Mouse (Mus musculus) kidney, embryonic 15.5 days (tissue): Measurements from ENCODE around the gene Rpl28. TPM values are rescaled to one million over a fixed set of nuclear protein-coding genes. Genes with fewer than 3 reads are reported as not detected.
"Not testable (repeated sequence)": the region's sequence is repeated elsewhere in the genome, so short reads cannot be mapped to it uniquely, and the experiment has no call there.

Experiments used
- ATAC-seq: fragments of 200-750 bp; cut with Nextera tagmentation; replicated peaks from 2 replicates; pipeline ENCODE4 v1.8.0; 2017; ENCODE audit warnings: moderate TSS enrichment; ENCODE audit not compliant: low FRiP score
- H3K27ac ChIP-seq: fragments of 300-500 bp; sonication (generic); 2 replicates; pipeline ENCODE4 v1.5.1; 2015; ENCODE audit warnings: mild to moderate bottlenecking, inconsistent platforms
- H3K27me3 ChIP-seq: fragments of 300-500 bp; sonication (generic); 2 replicates; pipeline ENCODE4 v1.6.1; 2015; ENCODE audit warnings: inconsistent platforms
- H3K36me3 ChIP-seq: fragments of 300-500 bp; sonication (generic); 2 replicates; pipeline ENCODE4 v1.6.1; 2015; ENCODE audit warnings: inconsistent platforms
- H3K4me1 ChIP-seq: fragments of 300-500 bp; sonication (generic); 2 replicates; pipeline ENCODE4 v1.6.1; 2015; ENCODE audit warnings: inconsistent platforms
- H3K4me2 ChIP-seq: fragments of 300-500 bp; sonication (generic); 2 replicates; pipeline ENCODE4 v1.6.1; 2015; ENCODE audit warnings: moderate library complexity, mild to moderate bottlenecking, inconsistent platforms
- H3K4me3 ChIP-seq: fragments of 300-500 bp; sonication (generic); replicated peaks from 2 replicates; pipeline ENCODE4 v1.5.1; 2015; ENCODE audit warnings: mild to moderate bottlenecking, inconsistent platforms
- H3K9ac ChIP-seq: fragments of 300-500 bp; sonication (generic); 2 replicates; pipeline ENCODE4 v1.6.1; 2015; ENCODE audit warnings: mild to moderate bottlenecking, inconsistent platforms
- H3K9me3 ChIP-seq: fragments of 300-500 bp; sonication (generic); replicated peaks from 2 replicates; pipeline ENCODE4 v1.6.1; 2016; ENCODE audit warnings: inconsistent platforms
- WGBS: fragments of 180-500 bp; shearing (Covaris S2); methylation state at CpG from one replicate; pipeline ENCODE4 v1.1.7; 2015; ENCODE audit warnings: mixed read lengths; 5-methylcytosine and 5-hydroxymethylcytosine counted together
- polyA plus RNA-seq: library from polyadenylated mRNA; unstranded; fragments of >200 nt; fragmentation: Nextera tagmentation; extraction: Ambion mirVana; gene quantifications from 2 replicates; pipeline ENCODE4 v1.2.1, GENCODE M21; 2015

The Rpl28 gene
- polyA plus RNA-seq, 1 experiment from 2014 or later = 408 TPM

DNA sequence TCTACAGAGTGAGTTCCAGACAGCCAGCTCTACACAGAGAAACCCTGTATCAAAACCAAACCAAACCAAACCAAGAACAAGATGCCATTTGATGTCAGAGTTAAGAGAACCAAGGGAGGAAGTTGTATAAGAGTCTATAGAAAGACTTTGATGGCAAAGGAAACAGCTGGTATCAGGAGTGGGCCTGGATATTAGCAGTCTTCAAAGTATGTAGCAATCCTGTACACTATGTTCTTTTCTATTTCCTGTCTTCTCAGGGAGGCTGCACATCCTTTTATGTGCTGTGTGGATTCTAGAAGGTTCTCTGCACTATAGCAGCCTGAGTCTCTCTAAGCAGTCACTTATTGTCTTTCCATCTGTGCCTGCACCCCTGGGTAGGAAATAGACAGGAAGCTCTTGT, 23.9 kb downstream of the Rpl28 start:
- no peak overlapping the region for H3K27ac ChIP-seq
- H3K36me3 ChIP-seq = no peaks in the 10 kb centered on the region
- no peak for ATAC-seq
- no peaks in the 10 kb centered on the region for H3K9me3 ChIP-seq
- H3K4me2 ChIP-seq = no peak overlapping the region
- H3K9ac ChIP-seq = no peak overlapping the region
- no peak overlapping the region for H3K4me3 ChIP-seq
- peaks cover 7% of the 10 kb centered on the region for H3K4me1 ChIP-seq
- H3K27me3 ChIP-seq = no peaks in the 10 kb centered on the region

DNA sequence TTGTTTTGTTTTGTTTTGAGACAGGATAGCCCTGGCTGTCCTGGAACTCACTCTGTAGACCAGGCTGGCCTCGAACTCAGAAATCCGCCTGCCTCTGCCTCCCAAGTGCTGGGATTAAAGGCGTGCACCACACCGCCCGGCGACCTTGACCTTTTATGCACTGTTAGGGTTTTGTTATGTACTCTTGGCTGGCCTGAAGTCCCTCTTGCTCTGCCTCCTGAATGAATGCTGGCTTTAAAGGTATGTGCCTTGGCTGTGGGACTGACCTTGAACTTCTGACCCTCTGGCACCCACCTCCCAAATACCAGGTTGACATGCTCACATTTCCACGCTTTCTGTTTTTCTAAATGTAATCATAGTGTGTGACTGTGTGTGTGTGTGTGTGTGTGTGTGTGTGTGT, 28.3 kb downstream of the Rpl28 start:
- not testable (repeated sequence) for H3K27ac ChIP-seq, H3K27me3 ChIP-seq, H3K4me3 ChIP-seq, H3K4me2 ChIP-seq, ATAC-seq, H3K9me3 ChIP-seq, H3K9ac ChIP-seq, H3K36me3 ChIP-seq
- WGBS = 89% methylated on average over 7 of the region's 7 CpGs
- H3K4me1 ChIP-seq = peaks cover 16% of the 10 kb centered on the region; the same call in 1 of the 2 replicates

DNA sequence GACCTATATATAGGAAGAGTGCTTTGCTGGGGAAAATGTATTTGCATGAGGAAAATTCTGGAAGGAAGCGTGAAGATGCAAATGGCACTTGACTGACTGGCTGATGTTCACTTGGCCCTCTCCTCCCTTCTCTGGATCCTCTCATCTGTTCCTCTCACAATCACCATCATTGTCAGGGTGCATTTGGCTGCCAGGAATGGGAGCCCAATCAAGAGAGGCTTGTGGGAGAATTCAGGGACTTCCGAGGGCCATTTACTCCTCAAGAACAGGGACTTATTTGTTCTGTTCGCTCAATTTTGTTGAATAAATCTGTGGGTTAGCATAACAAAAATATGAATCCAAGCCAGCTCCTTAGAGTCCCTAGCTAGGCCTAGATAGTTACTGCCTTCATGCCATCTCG, 29.0 kb downstream of the Rpl28 start:
- 82% methylated on average over 4 of the region's 4 CpGs for WGBS

GRCm38 (mm10) chr7:4822162-4822907, 29.7 kb downstream of the Rpl28 start:
- peak overlapping the region; percentile 73 for H3K27ac ChIP-seq
- no peak overlapping the region for H3K4me2 ChIP-seq
- H3K4me1 ChIP-seq = peaks cover 16% of the 10 kb centered on the region; the same call in 1 of the 2 replicates
- no peaks in the 10 kb centered on the region for H3K27me3 ChIP-seq
- H3K9me3 ChIP-seq = no peaks in the 10 kb centered on the region
- no peaks in the 10 kb centered on the region for H3K36me3 ChIP-seq
- no peak overlapping the region for H3K4me3 ChIP-seq
- WGBS = 55% methylated on average over 6 of the region's 6 CpGs
- peak; percentile 76 for ATAC-seq
- H3K9ac ChIP-seq = no peak overlapping the region

More for the DNA sequence above, 29.0 kb downstream of the Rpl28 start:
- Histone ChIP-seq H3K4me1 (peaks cover 16% of the 10 kb centered on the region; the same call in 1 of the 2 replicates), H3K9me3 (no peaks in the 10 kb centered on the region), H3K27ac (peak overlapping the region; percentile 73), H3K4me2 (no peak overlapping the region), H3K4me3 (no peak overlapping the region), H3K9ac (no peak overlapping the region), H3K27me3 (no peaks in the 10 kb centered on the region), H3K36me3 (no peaks in the 10 kb centered on the region)
- ATAC-seq = no peak

- Histone ChIP-seq H3K4me2 (no peak overlapping the region), H3K27me3 (peaks cover 2% of the 10 kb centered on the region; the same call in 1 of the 2 replicates), H3K4me3 (no peak overlapping the region), H3K27ac (no peak overlapping the region), H3K36me3 (no peaks in the 10 kb centered on the region), H3K4me1 (peaks cover 16% of the 10 kb centered on the region; the same call in 1 of the 2 replicates), H3K9me3 (no peaks in the 10 kb centered on the region), H3K9ac (no peak overlapping the region)
- 43% methylated on average over 4 of the region's 4 CpGs for WGBS
- ATAC-seq = no peak
Observed at GRCm38 (mm10) chr7:4825365-4825764, 32.7 kb downstream of the Rpl28 start.

- Histone ChIP-seq H3K9ac (no peak overlapping the region), H3K36me3 (no peaks in the 10 kb centered on the region), H3K4me3 (no peak overlapping the region), H3K4me1 (peaks cover 3% of the 10 kb centered on the region; the same call in 1 of the 2 replicates), H3K27ac (no peak overlapping the region), H3K4me2 (no peak overlapping the region), H3K27me3 (peaks cover 39% of the 10 kb centered on the region), H3K9me3 (no peaks in the 10 kb centered on the region)
- 6% methylated on average over 12 of the region's 12 CpGs for WGBS
- ATAC-seq = no peak
Observed at GRCm38 (mm10) chr7:4830476-4830875, 37.8 kb downstream of the Rpl28 start.

DNA sequence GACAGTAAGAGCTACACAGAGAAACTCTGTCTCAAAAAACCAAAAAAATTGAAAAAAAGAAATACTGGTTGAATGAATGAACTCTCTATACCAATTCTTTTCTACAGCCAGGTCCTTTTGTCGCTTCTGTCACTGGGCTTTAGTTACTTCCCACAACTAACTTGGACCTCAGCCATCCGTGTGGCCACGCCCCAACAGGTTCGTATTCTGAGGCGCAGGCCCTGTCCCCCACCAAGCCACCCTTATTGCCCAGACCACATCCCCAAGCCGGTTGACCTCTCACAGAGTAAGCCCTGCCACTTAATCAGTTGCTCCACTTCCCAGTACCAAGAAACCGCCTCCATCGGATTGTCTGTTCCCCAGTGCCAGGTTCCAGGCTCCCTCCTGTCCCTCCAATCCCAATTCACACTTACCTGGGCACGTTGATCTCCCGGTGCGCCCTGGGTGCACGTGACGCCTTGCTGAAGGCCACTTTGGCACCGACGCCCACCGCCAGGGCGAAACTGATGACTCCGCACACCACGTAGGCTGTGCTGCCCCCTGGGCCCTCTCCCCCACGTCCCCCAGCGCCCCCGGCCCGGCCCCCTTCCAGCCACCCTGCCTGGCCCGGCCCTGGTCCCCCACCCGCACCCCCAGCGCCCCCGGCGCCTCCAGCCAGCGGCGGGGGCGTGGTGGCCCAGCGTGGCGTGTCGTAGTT, 43.1 kb downstream of the Rpl28 start:
- peak overlapping the region; percentile 61 for H3K9ac ChIP-seq
- 4% methylated on average over 33 of the region's 34 CpGs for WGBS
- peaks cover 76% of the 10 kb centered on the region for H3K27me3 ChIP-seq
- peak overlapping the region; percentile 53 for H3K4me3 ChIP-seq
- no peaks in the 10 kb centered on the region for H3K9me3 ChIP-seq
- no peaks in the 10 kb centered on the region for H3K36me3 ChIP-seq
- no peak; the same call in none of the 2 replicates for ATAC-seq
- H3K27ac ChIP-seq = peak overlapping the region; percentile 71; the same call in 1 of the 2 replicates
- H3K4me2 ChIP-seq = peak overlapping the region; percentile 87
- peaks cover 16% of the 10 kb centered on the region for H3K4me1 ChIP-seq

- Histone ChIP-seq H3K4me3 (peak overlapping the region; percentile 53), H3K4me1 (peaks cover 16% of the 10 kb centered on the region), H3K36me3 (no peaks in the 10 kb centered on the region), H3K27ac (peak overlapping the region; percentile 71), H3K4me2 (peak overlapping the region; percentile 87), H3K27me3 (peaks cover 75% of the 10 kb centered on the region), H3K9ac (peak overlapping the region; percentile 61), H3K9me3 (no peaks in the 10 kb centered on the region)
- ATAC-seq = peak; percentile 90
- WGBS = under 1% methylated on average over 51 of the region's 51 CpGs
Observed at GRCm38 (mm10) chr7:4836351-4836792, 43.7 kb downstream of the Rpl28 start.

GRCm38 (mm10) chr7:4837639-4838038, 45.0 kb downstream of the Rpl28 start:
- Histone ChIP-seq H3K4me1 (peaks cover 22% of the 10 kb centered on the region), H3K27ac (no peak overlapping the region), H3K36me3 (no peaks in the 10 kb centered on the region), H3K27me3 (peaks cover 81% of the 10 kb centered on the region), H3K9me3 (no peaks in the 10 kb centered on the region), H3K4me3 (no peak overlapping the region), H3K9ac (no peak overlapping the region), H3K4me2 (no peak overlapping the region)
- ATAC-seq = no peak
- WGBS = 4% methylated on average over 1 of the region's 1 CpGs

GRCm38 (mm10) chr7:4842077-4842476, 49.4 kb downstream of the Rpl28 start:
- no peak overlapping the region for H3K4me2 ChIP-seq
- H3K4me3 ChIP-seq = 0 out of 2 replicates have a peak overlapping the region, but pooled peaks have one; percentile 50
- peaks cover 81% of the 10 kb centered on the region for H3K27me3 ChIP-seq
- H3K4me1 ChIP-seq = peaks cover 35% of the 10 kb centered on the region
- no peak overlapping the region for H3K9ac ChIP-seq
- H3K9me3 ChIP-seq = no peaks in the 10 kb centered on the region
- H3K27ac ChIP-seq = no peak overlapping the region
- no peaks in the 10 kb centered on the region for H3K36me3 ChIP-seq
- no peak for ATAC-seq
- WGBS = 59% methylated on average over 5 of the region's 5 CpGs

DNA sequence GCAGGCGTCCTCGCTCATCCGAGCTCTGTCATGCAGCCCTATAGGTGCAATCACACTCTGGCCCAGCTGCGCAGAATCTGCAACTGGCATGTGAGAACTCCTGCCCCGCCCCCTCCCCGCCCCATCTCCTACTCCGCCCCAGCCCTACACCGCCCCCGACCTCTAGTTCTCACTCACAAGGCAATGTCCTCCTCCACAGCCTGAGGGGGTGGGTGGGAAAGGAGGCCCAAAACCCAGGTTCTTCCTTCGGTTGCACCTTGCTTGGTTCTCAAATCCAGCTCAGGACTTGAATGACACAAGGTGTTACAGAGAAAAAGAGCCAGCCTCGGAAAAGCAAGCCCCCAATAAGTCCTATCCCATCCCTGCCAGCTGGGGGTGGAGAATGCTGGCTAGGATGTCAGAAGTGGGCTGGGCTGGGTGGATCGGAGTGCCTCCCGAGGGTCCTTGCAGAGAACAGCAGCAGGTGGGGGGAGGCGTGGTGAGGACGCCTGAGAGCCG, 50.0 kb downstream of the Rpl28 start:
- peak; percentile 68 for ATAC-seq
- WGBS = 1% methylated on average over 16 of the region's 16 CpGs
- Histone ChIP-seq H3K9me3 (no peaks in the 10 kb centered on the region), H3K4me1 (peaks cover 33% of the 10 kb centered on the region), H3K27me3 (peaks cover 77% of the 10 kb centered on the region), H3K9ac (0 out of 2 replicates have a peak overlapping the region, but pooled peaks have one; percentile 26), H3K36me3 (no peaks in the 10 kb centered on the region), H3K4me3 (peak overlapping the region; percentile 50), H3K4me2 (peak overlapping the region; percentile 95), H3K27ac (no peak overlapping the region)
